Mouse (Mus musculus) embryonic facial prominence, embryonic 11.5 days (tissue): ENCODE results near the gene Rab3c. TPM values are rescaled to one million over a fixed set of nuclear protein-coding genes. Genes with fewer than 3 reads are reported as not detected.

ENCODE experiments used
- ATAC-seq: fragments of 200-750 bp; cut with Nextera tagmentation; replicated peaks from 2 replicates; pipeline ENCODE4 v1.8.0; 2017; ENCODE audit warnings: low read depth; ENCODE audit not compliant: insufficient number of reproducible peaks, low FRiP score, low TSS enrichment
- DNase-seq: peaks from one replicate; pipeline ENCODE4 v3.0.0-alpha.2; 2015; ENCODE audit warnings: low spot score
- H3K27ac ChIP-seq: fragments of 300-500 bp; sonication (generic); replicated peaks from 2 replicates; pipeline ENCODE4 v1.5.1; 2014; ENCODE audit warnings: mild to moderate bottlenecking, low read depth, low read length, control low read depth
- H3K27me3 ChIP-seq: fragments of 300-500 bp; sonication (generic); 2 replicates; pipeline ENCODE4 v1.6.1; 2014; ENCODE audit warnings: mild to moderate bottlenecking, low read length, moderate library complexity, mixed read lengths; ENCODE audit not compliant: control insufficient read depth, insufficient read depth
- H3K36me3 ChIP-seq: fragments of 300-500 bp; sonication (generic); replicated peaks from 2 replicates; pipeline ENCODE4 v1.6.1; 2014; ENCODE audit warnings: low read depth, mild to moderate bottlenecking, low read length, moderate library complexity, mixed read lengths; ENCODE audit not compliant: control insufficient read depth, insufficient read depth
- H3K4me1 ChIP-seq: fragments of 300-500 bp; sonication (generic); 2 replicates; pipeline ENCODE4 v1.6.1; 2014; ENCODE audit warnings: low read length, mixed read lengths; ENCODE audit not compliant: control insufficient read depth, insufficient read depth
- H3K4me2 ChIP-seq: fragments of 300-500 bp; sonication (generic); 2 replicates; pipeline ENCODE4 v1.6.1; 2014; ENCODE audit warnings: low read depth, mild to moderate bottlenecking, control low read depth, low read length, moderate library complexity
- H3K4me3 ChIP-seq: fragments of 300-500 bp; sonication (generic); 2 replicates; pipeline ENCODE4 v1.5.1; 2014; ENCODE audit warnings: low read depth, low read length, control low read depth
- H3K9ac ChIP-seq: fragments of 300-500 bp; sonication (generic); replicated peaks from 2 replicates; pipeline ENCODE4 v1.6.1; 2014; ENCODE audit warnings: mild to moderate bottlenecking, control low read depth, low read length
- H3K9me3 ChIP-seq: fragments of 300-500 bp; sonication (generic); replicated peaks from 2 replicates; pipeline ENCODE4 v1.6.1; 2016; ENCODE audit warnings: mild to moderate bottlenecking, low read length, inconsistent platforms, mixed read lengths; ENCODE audit not compliant: control insufficient read depth
- WGBS: fragments of 180-500 bp; shearing (Covaris S2); extraction: QIAGEN DNeasy Blood & Tissue Kit; methylation state at CpG from one replicate; pipeline ENCODE4 v1.1.7; 2014; 5-methylcytosine and 5-hydroxymethylcytosine counted together
- polyA plus RNA-seq: library from polyadenylated mRNA; unstranded; fragments of >200 nt; fragmentation: Nextera tagmentation; extraction: Ambion mirVana; gene quantifications from 2 replicates; pipeline ENCODE4 v1.2.1, GENCODE M21; 2014

Gene Rab3c
- polyA plus RNA-seq, 1 experiment from 2014 or later = 4.2 TPM

DNA sequence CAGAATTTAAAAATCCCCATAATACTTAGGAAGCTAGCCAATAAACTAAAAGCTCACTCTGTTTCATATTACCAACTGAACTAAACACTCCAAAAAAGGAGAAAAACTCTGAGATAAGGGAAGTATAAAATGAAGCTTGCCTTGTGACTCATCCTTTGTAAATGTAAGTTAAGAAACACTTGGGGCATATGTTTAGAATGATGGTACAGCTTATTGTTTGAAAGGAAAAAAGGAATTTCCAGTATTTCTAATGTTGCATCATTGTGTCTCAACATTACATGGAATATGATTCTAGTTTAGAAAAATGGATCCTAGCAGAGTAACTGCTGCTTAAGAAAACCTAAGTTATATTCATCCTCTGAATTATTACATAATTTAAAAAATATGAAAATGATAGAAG lies 3.1 kb downstream of the Rab3c start:
- Histone ChIP-seq H3K27me3 (no peaks in the 10 kb centered on the region; the same call in 1 of the 2 replicates), H3K9me3 (no peaks in the 10 kb centered on the region), H3K36me3 (no peaks in the 10 kb centered on the region), H3K4me1 (no peaks in the 10 kb centered on the region; the same call in 1 of the 2 replicates), H3K9ac (no peak overlapping the region), H3K4me3 (no peak overlapping the region), H3K4me2 (no peak overlapping the region), H3K27ac (no peak overlapping the region)
- DNase-seq (no peak), ATAC-seq (no peak)

DNA sequence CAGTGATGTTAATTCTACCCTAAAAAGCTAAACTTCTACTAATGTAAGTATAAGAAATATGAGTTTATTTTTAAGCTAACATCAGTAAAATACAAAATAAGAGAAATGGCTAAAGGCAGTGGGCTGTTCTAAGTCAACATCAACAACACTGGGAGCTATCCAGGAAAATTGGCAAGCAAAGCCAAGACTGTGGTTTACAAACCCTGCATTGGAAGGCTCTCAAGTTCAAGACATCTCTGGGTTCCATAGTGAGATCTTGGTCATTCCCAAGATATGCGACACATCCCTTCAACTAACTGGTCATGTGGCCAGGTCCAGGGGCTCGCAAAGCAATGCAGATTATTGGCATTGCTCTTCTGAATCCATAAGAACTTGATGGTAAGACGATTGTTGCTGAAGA lies 5.3 kb downstream of the Rab3c start:
- Histone ChIP-seq H3K4me1 (no peaks in the 10 kb centered on the region), H3K27ac (no peak overlapping the region), H3K36me3 (no peaks in the 10 kb centered on the region), H3K4me2 (no peak overlapping the region), H3K4me3 (no peak overlapping the region), H3K9ac (no peak overlapping the region), H3K27me3 (no peaks in the 10 kb centered on the region; the same call in 1 of the 2 replicates), H3K9me3 (no peaks in the 10 kb centered on the region)
- DNase-seq (no peak), ATAC-seq (no peak)
- WGBS = 87% methylated on average over 3 of the region's 3 CpGs

DNA sequence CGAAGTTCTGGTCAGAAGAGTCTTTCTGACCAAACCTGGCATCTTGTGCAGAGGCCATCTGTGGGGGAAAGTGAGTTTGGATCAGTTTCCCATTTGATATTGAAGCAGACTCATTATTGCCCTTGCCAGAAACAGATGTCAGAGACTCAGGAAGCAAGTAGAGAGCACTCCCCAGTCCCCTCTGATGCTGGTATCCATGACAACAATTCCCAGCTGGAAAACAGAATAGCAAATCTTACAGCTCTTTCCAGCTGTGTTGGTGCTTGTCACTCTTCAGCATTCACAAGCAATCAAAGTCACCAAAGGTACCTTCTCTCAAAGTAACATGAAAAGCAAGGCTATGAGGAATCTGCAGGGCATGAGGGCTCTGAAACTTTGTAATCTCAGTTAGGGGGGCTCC lies 20.1 kb downstream of the Rab3c start:
- ATAC-seq = no peak
- Histone ChIP-seq H3K27ac (no peak overlapping the region), H3K9me3 (no peaks in the 10 kb centered on the region), H3K9ac (no peak overlapping the region), H3K36me3 (no peaks in the 10 kb centered on the region), H3K4me1 (no peaks in the 10 kb centered on the region), H3K4me2 (no peak overlapping the region), H3K4me3 (no peak overlapping the region), H3K27me3 (no peaks in the 10 kb centered on the region)
- peak; percentile 76 for DNase-seq
- 68% methylated on average over 1 of the region's 1 CpGs for WGBS

DNA sequence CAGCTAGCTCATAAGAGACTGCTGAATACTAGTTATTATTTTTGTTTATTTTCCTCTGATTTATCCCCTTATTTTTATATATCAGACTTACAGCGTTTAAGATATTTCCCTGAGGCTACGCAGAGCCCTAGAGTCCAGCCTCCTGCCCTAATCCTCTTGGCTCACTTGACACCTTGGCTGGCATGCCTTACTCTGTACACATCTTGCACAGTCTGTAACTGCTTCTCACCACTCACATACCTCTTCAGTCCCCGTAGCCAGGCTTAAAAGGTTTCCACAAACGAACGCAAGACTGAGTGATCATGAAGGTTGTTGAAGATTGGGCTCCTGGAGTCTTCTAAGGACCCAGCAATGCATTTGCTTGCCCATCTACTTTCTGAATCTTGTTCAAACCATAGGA lies 29.3 kb downstream of the Rab3c start:
- WGBS = 88% methylated on average over 5 of the region's 5 CpGs
- Histone ChIP-seq H3K4me3 (no peak overlapping the region), H3K36me3 (no peaks in the 10 kb centered on the region), H3K4me2 (no peak overlapping the region), H3K27me3 (no peaks in the 10 kb centered on the region), H3K9me3 (no peaks in the 10 kb centered on the region), H3K4me1 (no peaks in the 10 kb centered on the region), H3K27ac (no peak overlapping the region), H3K9ac (no peak overlapping the region)
- no peak for DNase-seq
- ATAC-seq = no peak

DNA sequence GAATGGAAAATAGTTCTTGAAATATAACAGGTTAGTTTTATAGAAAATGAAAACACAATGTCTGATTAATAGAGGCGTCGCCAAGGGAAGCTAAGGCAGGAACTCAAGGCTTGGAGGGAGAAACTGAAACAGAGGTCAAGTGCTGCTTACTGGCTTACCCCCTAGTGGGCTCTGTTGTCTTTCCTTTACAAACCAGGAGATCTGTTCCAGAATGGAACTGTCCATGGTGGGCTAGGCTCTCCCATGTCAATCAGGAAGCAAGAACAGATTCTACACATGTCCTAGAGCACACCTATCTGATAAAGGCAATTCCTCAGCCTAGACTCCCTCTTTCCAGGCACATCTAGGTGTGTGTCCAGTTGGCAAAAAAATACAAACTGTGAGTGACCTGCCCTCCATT lies 32.3 kb downstream of the Rab3c start:
- 73% methylated on average over 2 of the region's 2 CpGs for WGBS
- ATAC-seq = no peak
- peak; percentile 2 for DNase-seq

DNA sequence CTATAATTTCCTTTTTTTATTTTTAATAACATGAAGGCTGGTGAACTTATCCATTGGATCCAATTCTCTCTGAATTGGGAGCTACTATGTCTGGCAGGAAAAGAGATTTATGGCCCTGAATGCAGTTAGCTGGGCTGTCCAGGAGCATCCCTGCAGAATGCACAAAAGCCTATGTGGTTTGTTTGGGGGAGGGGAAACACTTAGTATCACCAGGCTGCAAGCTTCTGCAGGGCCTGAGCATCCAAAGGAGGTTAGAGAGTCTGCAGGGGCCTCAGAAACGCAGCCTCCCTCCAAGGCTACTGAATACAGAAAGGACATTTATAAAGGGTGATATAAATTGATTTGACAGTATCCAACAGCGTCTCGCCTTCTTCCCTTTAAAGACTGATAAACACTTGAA lies 41.8 kb downstream of the Rab3c start:
- Histone ChIP-seq H3K4me3 (no peak overlapping the region), H3K27me3 (no peaks in the 10 kb centered on the region), H3K36me3 (no peaks in the 10 kb centered on the region), H3K9me3 (no peaks in the 10 kb centered on the region), H3K9ac (no peak overlapping the region), H3K27ac (no peak overlapping the region), H3K4me1 (no peaks in the 10 kb centered on the region; the same call in 1 of the 2 replicates), H3K4me2 (no peak overlapping the region)
- 66% methylated on average over 3 of the region's 3 CpGs for WGBS
- no peak for DNase-seq
- no peak for ATAC-seq

More for the DNA sequence above, 32.3 kb downstream of the Rab3c start:
- no peaks in the 10 kb centered on the region for H3K9me3 ChIP-seq
- H3K36me3 ChIP-seq = no peaks in the 10 kb centered on the region
- H3K4me1 ChIP-seq = no peaks in the 10 kb centered on the region
- no peak overlapping the region for H3K4me3 ChIP-seq
- no peak overlapping the region for H3K4me2 ChIP-seq
- no peaks in the 10 kb centered on the region for H3K27me3 ChIP-seq
- H3K9ac ChIP-seq = no peak overlapping the region
- H3K27ac ChIP-seq = no peak overlapping the region

DNA sequence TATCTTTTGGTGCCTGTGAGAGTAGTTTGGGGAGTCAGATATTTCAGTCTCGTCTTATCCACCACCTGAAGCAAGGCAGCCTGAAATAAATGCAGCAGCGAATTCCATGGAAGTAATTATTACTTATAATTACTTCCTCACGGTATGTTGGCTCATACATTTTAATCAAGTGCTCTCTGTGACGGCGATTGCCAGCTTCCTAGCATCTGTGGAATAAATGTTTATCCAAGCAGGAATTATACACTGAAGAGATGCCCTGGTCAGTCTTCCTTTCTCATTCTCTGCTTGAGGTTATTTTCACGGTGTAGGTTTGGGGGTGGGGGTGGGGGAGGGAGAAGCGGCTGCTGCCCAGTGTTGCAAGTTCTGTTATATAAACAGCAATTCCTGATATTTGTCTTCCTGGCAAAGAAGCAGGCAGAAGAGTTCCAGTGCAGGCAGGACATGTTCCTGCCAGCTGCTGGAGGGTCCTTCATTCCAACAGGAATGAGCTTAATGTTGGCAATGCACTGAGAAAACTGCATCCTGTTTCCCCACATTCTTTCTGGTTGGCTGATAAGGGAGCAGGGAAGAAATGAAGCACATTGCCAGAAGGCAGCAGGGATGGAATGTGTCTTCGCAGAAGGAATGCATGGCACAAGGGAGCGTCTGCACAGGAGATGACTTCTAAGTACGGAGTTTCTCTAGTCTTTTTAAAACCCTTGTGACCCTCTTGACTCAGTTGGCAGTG lies 43.4 kb downstream of the Rab3c start:
- Histone ChIP-seq H3K27me3 (no peaks in the 10 kb centered on the region), H3K4me3 (no peak overlapping the region), H3K9ac (no peak overlapping the region), H3K9me3 (no peaks in the 10 kb centered on the region), H3K27ac (no peak overlapping the region), H3K4me2 (no peak overlapping the region), H3K36me3 (no peaks in the 10 kb centered on the region), H3K4me1 (no peaks in the 10 kb centered on the region; the same call in 1 of the 2 replicates)
- ATAC-seq = no peak
- peak; percentile 18 for DNase-seq
- 30% methylated on average over 10 of the region's 10 CpGs for WGBS

DNA sequence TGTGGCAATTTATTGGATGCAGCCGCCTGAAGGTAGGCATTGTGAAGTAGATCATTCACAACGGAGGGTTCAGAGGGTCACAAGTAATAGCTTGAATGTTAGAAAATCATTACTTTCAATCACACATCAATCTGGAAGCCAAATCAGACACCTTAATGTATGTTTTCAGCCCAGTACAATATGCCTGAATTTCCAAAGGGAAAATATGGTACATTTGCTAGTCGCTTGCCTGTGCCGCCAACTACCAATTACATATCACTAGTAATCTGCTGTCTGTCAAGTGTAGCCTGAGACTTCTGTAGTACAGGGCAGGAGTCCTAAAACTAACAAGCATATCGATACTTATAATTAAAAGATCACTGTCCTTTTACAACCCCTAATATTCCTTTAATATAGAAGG lies 47.4 kb downstream of the Rab3c start:
- no peak for DNase-seq

More for the DNA sequence above, 47.4 kb downstream of the Rab3c start:
- no peaks in the 10 kb centered on the region for H3K9me3 ChIP-seq
- H3K27me3 ChIP-seq = no peaks in the 10 kb centered on the region
- no peaks in the 10 kb centered on the region; the same call in 1 of the 2 replicates for H3K4me1 ChIP-seq
- no peak overlapping the region for H3K9ac ChIP-seq
- no peak for ATAC-seq
- no peak overlapping the region for H3K4me2 ChIP-seq
- WGBS = 78% methylated on average over 5 of the region's 5 CpGs
- no peak overlapping the region for H3K27ac ChIP-seq
- no peak overlapping the region for H3K4me3 ChIP-seq
- H3K36me3 ChIP-seq = no peaks in the 10 kb centered on the region
